Mouse (Mus musculus): ENCODE results near the gene Fkbp5.
"Not testable (repeated sequence)": the region's sequence is repeated elsewhere in the genome, so short reads cannot be mapped to it uniquely, and the experiment has no call there.

The Fkbp5 gene

GRCm38 (mm10) chr17:28417771-28418170, 99.6 kb downstream of the Fkbp5 start:
- DNase-seq = no peak

DNA sequence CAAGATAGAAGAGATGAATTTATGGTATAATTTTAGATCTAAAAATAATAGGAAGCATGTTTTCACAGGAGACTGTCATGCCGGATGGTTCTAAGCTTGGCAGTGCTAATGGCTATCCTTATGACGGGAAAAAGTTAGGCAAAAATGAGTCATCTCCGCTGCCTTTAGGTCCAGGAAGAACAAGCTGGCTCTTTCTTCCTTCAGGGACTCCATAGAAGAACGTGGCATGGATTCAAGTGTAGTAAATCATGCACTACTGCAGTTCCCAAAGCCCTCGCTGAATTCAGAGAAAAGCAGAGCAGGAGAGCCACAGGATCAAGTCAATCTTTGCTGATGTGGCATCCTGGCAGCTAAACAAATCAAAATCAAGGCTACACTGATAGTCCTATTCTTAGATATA, 102.1 kb downstream of the Fkbp5 start:
- DNase-seq = no peak

GRCm38 (mm10) chr17:28411381-28411960, 105.9 kb downstream of the Fkbp5 start:
- no peak for DNase-seq

- DNase-seq = no peak
These were observed 106.6 kb downstream of the Fkbp5 start for GRCm38 (mm10) chr17:28410731-28411130.

DNA sequence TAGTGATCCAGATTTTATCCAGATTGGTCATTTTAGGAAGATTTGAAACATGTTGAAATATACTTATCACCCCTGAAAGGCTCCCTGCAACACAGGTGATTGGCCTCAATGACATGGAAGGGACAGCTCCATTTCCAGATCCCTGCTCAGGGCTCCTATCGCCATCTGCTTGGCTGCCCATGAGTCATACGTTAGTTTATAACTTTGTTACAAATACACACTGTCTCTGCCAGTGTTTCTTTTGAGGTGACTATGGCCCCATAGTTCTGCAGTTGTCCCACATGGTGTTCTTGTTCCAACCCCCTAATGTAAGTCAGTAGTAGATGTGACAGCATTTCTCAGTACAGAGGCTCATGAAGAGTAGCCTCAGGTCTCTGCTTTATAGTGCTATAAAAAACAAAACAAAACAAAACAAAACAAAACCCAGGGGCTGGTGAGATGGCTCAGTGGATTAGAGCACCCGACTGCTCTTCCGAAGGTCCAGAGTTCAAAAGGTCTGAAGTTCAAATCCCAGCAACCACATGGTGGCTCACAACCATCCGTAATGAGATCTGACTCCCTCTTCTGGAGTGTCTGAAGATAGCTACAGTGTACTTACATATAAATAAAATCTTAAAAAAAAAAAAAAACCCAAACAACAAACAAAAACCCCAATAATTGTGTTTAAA, 108.9 kb downstream of the Fkbp5 start:
- DNase-seq = no peak

- peak; percentile 82 to 84 for DNase-seq
These were observed 109.7 kb downstream of the Fkbp5 start for GRCm38 (mm10) chr17:28407418-28408250.

GRCm38 (mm10) chr17:28406471-28406870, 110.9 kb downstream of the Fkbp5 start:
- DNase-seq = no peak

DNA sequence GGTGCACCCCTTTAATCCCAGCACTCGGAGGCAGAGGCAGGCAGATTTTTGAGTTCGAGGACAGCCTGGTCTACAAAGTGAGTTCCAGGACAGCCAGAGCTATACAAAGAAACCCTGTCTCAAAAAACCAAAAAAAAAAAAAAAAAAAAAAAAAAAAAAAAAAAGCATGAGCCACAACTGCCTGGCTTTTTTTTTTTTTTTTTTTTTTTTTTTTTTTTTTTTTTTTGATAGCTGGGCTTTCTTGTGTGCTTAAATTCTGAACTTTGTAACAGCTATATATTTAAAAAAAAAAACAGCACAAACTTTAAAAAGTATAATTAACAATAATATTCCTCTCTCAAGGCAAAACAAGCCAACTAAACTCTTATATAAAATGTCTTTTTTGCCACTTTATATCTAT, 112.6 kb downstream of the Fkbp5 start:
- not testable (repeated sequence) for DNase-seq

DNA sequence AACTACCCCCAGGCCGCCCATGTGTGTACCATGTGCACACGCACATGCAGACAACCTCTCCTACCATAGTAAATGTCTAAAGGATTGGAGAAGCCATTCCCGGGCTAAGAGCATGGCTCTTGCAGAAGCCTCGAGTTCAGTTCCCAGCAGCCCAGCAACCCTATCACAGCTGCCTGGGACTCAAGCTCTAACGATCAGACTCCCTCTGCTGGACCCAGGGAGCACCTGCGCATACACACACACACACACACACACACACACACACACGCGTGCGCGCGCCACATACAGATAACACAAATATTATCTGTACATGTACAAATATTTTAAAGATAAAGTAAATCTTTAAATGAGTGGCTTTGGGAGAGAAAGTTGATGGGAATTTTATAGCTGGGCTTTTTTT, 113.0 kb downstream of the Fkbp5 start:
- no peak for DNase-seq

GRCm38 (mm10) chr17:28394994-28395393, 122.3 kb downstream of the Fkbp5 start:
- DNase-seq = no peak

DNA sequence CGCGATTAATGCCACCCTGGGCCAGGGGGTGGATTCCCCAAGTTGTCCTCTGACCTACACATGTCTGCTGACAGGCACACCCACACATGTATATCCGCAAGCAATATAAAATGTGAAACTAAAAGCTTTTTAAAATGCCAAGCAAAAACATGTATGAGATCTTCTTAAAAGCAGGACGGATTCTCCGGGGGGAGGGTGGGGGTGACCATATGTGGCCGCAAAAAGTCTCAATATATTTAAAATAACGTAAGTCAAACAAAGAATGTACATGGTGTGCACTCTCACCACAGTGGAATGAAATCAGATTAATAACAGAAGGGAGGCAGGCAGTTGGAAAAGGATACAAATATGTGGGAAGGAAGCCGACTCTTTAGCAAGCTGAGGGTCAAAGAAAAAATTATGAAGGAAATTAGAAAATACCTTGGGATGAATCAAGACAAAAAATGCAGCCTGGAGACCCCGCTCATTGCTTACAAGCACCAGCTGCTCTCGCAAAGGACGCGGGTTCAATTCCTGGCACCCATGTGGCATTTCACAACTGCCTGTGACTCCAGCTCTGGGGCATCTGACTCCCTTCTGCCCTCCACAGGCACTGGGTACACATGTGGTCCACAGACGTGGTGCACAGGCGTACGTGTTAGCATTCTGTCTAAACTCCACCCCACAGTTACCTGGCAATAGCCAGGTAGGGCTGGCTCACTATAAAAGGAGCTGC, 123.1 kb downstream of the Fkbp5 start:
- DNase-seq = no peak

GRCm38 (mm10) chr17:28391568-28392432, 125.5 kb downstream of the Fkbp5 start:
- no peak for DNase-seq

- no peak for DNase-seq
These were observed 128.8 kb downstream of the Fkbp5 start for GRCm38 (mm10) chr17:28388534-28388933.

DNA sequence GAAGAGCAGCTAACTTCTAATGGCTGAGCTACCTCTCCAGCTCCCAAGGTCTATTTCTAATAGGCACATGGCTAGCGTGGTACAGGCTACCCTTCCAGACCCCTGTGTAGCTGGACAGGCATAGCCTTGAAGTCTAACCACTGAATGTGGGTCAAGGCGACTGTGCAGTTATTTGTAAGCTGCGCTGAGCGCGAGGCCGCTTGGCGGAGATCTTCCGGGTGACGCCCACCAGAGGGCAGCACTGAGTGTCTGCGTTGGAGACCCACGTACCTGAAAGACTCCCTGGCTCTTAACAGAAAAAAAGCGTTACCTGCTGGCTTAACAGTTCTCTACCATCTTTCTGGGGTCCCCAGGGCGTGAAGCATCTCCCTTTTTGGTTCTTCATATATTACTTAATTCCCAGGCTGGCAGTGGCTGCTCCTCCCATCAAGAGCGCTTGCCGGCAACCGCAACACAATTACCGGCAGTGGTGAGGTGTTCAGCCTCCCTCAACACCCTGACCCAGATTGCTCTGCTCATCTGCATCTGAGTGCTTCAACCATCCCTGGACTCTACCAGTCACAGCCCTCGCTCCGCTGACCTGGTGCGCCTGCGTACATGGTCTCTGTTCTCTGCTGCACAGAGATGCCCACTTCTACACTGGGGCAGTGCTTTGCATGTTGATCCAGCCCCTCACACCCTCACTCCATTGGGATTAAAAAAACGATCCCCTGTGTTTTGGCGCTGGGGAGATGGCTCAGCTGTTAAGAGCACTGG, 131.0 kb downstream of the Fkbp5 start:
- DNase-seq = peak; percentile 83 to 86

DNA sequence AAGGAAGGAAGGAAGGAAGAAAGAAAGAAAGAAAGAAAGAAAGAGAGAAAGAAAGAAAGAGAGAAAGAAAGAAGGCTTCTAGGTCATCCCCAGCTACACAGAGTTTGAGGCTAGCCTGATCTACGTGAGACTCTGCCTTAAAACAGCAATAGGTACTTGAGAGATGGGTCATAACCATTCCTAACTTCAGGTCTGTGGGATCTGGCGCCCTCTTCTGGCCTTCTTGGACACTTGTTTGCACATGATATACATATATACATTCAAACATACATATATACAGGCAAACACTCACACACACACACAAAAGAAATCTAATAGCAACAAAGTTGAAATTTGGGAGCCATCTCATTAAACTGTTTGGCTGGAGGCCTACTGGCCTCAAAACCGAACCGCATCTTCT, 133.0 kb downstream of the Fkbp5 start:
- DNase-seq = peak; percentile 41 to 50

GRCm38 (mm10) chr17:28380255-28380654, 137.1 kb downstream of the Fkbp5 start:
- no peak for DNase-seq

GRCm38 (mm10) chr17:28375592-28376061, 141.7 kb downstream of the Fkbp5 start:
- DNase-seq = peak in 1 of 2 experiments; percentile 36

DNA sequence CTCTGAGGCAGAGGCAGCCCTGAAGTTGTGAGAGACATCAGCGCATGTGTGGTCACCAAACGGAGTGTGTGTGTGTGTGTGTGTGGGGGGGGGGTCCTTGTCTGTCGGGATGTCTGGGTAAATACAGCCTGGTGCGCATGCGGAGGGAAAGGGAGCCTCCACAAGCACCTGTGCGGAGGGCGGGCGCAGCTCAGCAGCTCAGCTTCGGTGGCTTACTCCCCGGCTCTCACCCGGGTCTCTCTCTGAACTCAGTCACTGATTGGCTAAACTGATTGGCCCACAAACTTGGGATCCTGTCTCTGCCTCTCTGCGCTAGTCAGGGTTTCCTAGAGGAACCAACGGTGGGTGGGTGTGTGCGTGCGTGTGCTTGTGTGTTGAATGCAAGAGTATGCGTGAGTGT, 142.8 kb downstream of the Fkbp5 start:
- peak; percentile 75 to 88 for DNase-seq

DNA sequence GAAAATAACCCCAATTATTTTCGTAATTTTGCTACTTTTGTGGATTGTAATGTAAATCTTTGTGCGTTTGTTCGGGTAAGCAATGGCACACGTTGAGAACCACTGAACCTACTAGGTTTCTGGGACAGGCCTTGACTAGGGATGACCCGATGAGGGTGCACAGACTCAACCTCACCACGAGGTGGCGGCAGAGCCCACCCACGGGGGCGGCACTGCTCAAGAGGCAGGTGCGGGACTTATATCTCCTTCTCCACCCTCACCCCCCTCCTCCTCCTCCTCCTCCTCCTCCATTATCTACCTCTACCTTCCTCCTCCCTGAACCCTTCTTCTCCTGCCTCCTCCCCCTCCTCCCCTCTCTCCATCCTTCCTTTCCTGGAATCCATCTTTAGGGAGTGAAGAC, 143.5 kb downstream of the Fkbp5 start:
- DNase-seq = peak; percentile 82 to 87

DNA sequence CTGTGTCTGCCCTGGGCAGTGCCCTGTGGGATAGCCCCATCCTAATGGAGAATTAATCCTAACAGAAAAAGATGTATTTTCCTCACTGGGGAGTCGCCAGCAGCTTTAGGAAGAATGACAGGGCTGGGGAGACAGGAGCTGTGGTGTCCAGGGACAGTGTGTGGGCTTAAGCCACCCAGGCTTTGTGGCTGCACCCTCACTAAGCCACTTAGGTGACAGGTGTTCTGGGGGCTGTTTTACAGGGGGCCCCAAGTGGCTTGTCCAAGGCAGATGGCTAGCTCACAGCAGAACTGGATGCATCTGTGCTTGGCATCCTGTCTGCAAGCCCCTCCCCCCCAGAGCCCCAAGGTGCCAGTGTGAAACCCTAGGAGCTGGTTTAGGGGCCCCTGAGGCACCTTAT, 145.4 kb downstream of the Fkbp5 start:
- DNase-seq = no peak

GRCm38 (mm10) chr17:28371286-28371685, 146.0 kb downstream of the Fkbp5 start:
- no peak for DNase-seq
